Mouse (Mus musculus): ENCODE results near the gene Atp11a.

Atp11a gene

GRCm38 (mm10) chr8:12824562-12824961 lies 67.7 kb downstream of the Atp11a start:
- no peak for DNase-seq

- no peak for DNase-seq
Measured at GRCm38 (mm10) chr8:12825236-12825635, 68.4 kb downstream of the Atp11a start.

- no peak for DNase-seq
Measured at GRCm38 (mm10) chr8:12825686-12826237, 68.9 kb downstream of the Atp11a start.

GRCm38 (mm10) chr8:12827124-12827523 lies 70.3 kb downstream of the Atp11a start:
- DNase-seq: no peak

- DNase-seq: no peak
Measured at GRCm38 (mm10) chr8:12828298-12828697, 71.5 kb downstream of the Atp11a start.

GRCm38 (mm10) chr8:12829381-12829780 lies 72.6 kb downstream of the Atp11a start:
- no peak for DNase-seq

- no peak for DNase-seq
Measured at GRCm38 (mm10) chr8:12831659-12832589, 75.1 kb downstream of the Atp11a start.

- no peak for DNase-seq
Measured at GRCm38 (mm10) chr8:12833616-12834015, 76.8 kb downstream of the Atp11a start.

- no peak for DNase-seq
Measured at GRCm38 (mm10) chr8:12840834-12841233, 84.0 kb downstream of the Atp11a start.

- DNase-seq: no peak
Measured at GRCm38 (mm10) chr8:12842342-12842995, 85.7 kb downstream of the Atp11a start.

GRCm38 (mm10) chr8:12844347-12844950 lies 87.6 kb downstream of the Atp11a start:
- DNase-seq: peak; percentile 59

GRCm38 (mm10) chr8:12846447-12846846 lies 89.6 kb downstream of the Atp11a start:
- no peak for DNase-seq

GRCm38 (mm10) chr8:12851241-12851640 lies 94.4 kb downstream of the Atp11a start:
- DNase-seq: no peak

- DNase-seq: no peak
Measured at GRCm38 (mm10) chr8:12856038-12856437, 99.2 kb downstream of the Atp11a start.

- peak; percentile 77 for DNase-seq
Measured at GRCm38 (mm10) chr8:12863061-12863460, 106.2 kb downstream of the Atp11a start.

GRCm38 (mm10) chr8:12863608-12864007 lies 106.8 kb downstream of the Atp11a start:
- no peak for DNase-seq

- DNase-seq: no peak
Measured at GRCm38 (mm10) chr8:12865790-12866189, 109.0 kb downstream of the Atp11a start.

GRCm38 (mm10) chr8:12869661-12870060 lies 112.8 kb downstream of the Atp11a start:
- DNase-seq: no peak

- no peak for DNase-seq
Measured at GRCm38 (mm10) chr8:12870656-12871055, 113.8 kb downstream of the Atp11a start.

GRCm38 (mm10) chr8:12871461-12871860 lies 114.6 kb downstream of the Atp11a start:
- no peak for DNase-seq

- DNase-seq: no peak
Measured at GRCm38 (mm10) chr8:12872983-12873356, 116.2 kb downstream of the Atp11a start.

- peak; percentile 88 for DNase-seq
Measured at GRCm38 (mm10) chr8:12873357-12874046, 116.7 kb downstream of the Atp11a start, which contains the start of gene Mcf2l. TSS of gene Mcf2l (plus strand) at chr8:12873806.

Data from cerebellum, adult 11-12 months (tissue).